Mouse (Mus musculus): ENCODE results near the gene Aldh3a1. TPM values are rescaled to one million over a fixed set of nuclear protein-coding genes. Genes with fewer than 3 reads are reported as not detected.

The Aldh3a1 gene
- total and polyA plus RNA-seq, 3 experiments = 1.0 to 3.3 (median 1.6) TPM

GRCm38 (mm10) chr11:61199620-61200362 lies 7.5 kb upstream of the Aldh3a1 start:
- Histone ChIP-seq H3K4me1 (ENCODE audit: control insufficient read depth, insufficient read depth, low read length) (no peaks in the 10 kb centered on the region), H3K4me3 (no peak overlapping the region), H3K9ac (ENCODE audit: low read depth, low read length) (no peak overlapping the region), H3K36me3 (ENCODE audit: control insufficient read depth, insufficient read depth, low read length) (no peaks in the 10 kb centered on the region), H3K79me2 (replicated peaks; ENCODE audit: control insufficient read depth, insufficient read depth, low read length) (no peaks in the 10 kb centered on the region), H3K27me3 (ENCODE audit: control insufficient read depth, insufficient read depth, low read length) (no peaks in the 10 kb centered on the region), H3K27ac (no peak overlapping the region)
- WGBS = 66% methylated on average over 4 of the region's 4 CpGs
- no peak for TF ChIP-seq CTCF (IDR thresholded peaks at IDR 0.05)
- no peak for TF ChIP-seq POLR2A (IDR thresholded peaks at IDR 0.05; ENCODE audit: insufficient read depth, low read depth, low read length)
- no peak for TF ChIP-seq EP300 (IDR thresholded peaks at IDR 0.05; ENCODE audit: insufficient read depth, low read depth, low read length)
- intact Hi-C loops (cut with DNase I) = loop anchor here (10.0 kb wide), 2 partner anchors 425 to 515 kb away; no protein-coding TSS in a partner anchor
- no peak for DNase-seq

GRCm38 (mm10) chr11:61202186-61202585 lies 5.2 kb upstream of the Aldh3a1 start:
- no peaks in the 10 kb centered on the region for H3K79me2 ChIP-seq (replicated peaks; ENCODE audit: control insufficient read depth, insufficient read depth, low read length)
- no peak overlapping the region for H3K4me3 ChIP-seq
- intact Hi-C loops (cut with DNase I) = no loop called here
- H3K9ac ChIP-seq (ENCODE audit: low read depth, low read length) = no peak overlapping the region
- 71% methylated on average over 6 of the region's 6 CpGs for WGBS
- H3K36me3 ChIP-seq (ENCODE audit: control insufficient read depth, insufficient read depth, low read length) = no peaks in the 10 kb centered on the region
- no peaks in the 10 kb centered on the region for H3K27me3 ChIP-seq (ENCODE audit: control insufficient read depth, insufficient read depth, low read length)
- H3K4me1 ChIP-seq (ENCODE audit: control insufficient read depth, insufficient read depth, low read length) = peaks cover 1% of the 10 kb centered on the region; the same call in 1 of the 2 replicates
- H3K27ac ChIP-seq = no peak overlapping the region
- DNase-seq = no peak
- TF ChIP-seq POLR2A (IDR thresholded peaks at IDR 0.05; ENCODE audit: insufficient read depth, low read depth, low read length) (no peak), CTCF (IDR thresholded peaks at IDR 0.05) (no peak), EP300 (IDR thresholded peaks at IDR 0.05; ENCODE audit: insufficient read depth, low read depth, low read length) (no peak)

DNA sequence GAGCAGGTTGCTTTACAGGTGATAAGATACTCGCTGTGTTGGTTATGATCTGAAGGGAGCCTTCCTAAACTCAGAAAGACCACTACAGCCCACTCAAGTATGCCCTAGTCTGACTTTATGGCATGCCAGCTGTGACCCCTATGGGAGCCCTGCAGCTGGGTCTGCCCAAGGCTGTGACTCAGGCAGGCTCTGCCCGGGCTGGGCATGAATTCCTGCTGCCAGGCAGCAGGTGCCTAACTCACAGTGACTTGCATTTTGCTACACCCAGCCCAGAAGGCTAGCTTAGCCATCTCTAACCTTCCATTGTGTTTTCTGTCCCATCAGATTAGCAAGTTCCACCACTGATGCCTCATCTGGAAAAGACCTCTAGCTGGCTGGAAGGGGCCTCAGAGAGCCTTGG lies 4.5 kb upstream of the Aldh3a1 start:
- H3K27ac ChIP-seq = no peak overlapping the region
- no peak for TF ChIP-seq EP300 (IDR thresholded peaks at IDR 0.05; ENCODE audit: insufficient read depth, low read depth, low read length)
- TF ChIP-seq CTCF (IDR thresholded peaks at IDR 0.05) = no peak
- no peak for TF ChIP-seq POLR2A (IDR thresholded peaks at IDR 0.05; ENCODE audit: insufficient read depth, low read depth, low read length)
- DNase-seq = no peak
- no peak overlapping the region for H3K9ac ChIP-seq (ENCODE audit: low read depth, low read length)
- no peaks in the 10 kb centered on the region for H3K36me3 ChIP-seq (ENCODE audit: control insufficient read depth, insufficient read depth, low read length)
- WGBS = 76% methylated on average over 2 of the region's 2 CpGs
- intact Hi-C loops (cut with DNase I) = no loop called here
- no peaks in the 10 kb centered on the region for H3K79me2 ChIP-seq (replicated peaks; ENCODE audit: control insufficient read depth, insufficient read depth, low read length)
- H3K4me1 ChIP-seq (ENCODE audit: control insufficient read depth, insufficient read depth, low read length) = peaks cover 4% of the 10 kb centered on the region
- H3K4me3 ChIP-seq = no peak overlapping the region
- no peaks in the 10 kb centered on the region for H3K27me3 ChIP-seq (ENCODE audit: control insufficient read depth, insufficient read depth, low read length)

- TF ChIP-seq EP300 (IDR thresholded peaks at IDR 0.05; ENCODE audit: insufficient read depth, low read depth, low read length) = no peak
- TF ChIP-seq POLR2A (IDR thresholded peaks at IDR 0.05; ENCODE audit: insufficient read depth, low read depth, low read length) = no peak
- no peak for TF ChIP-seq CTCF (IDR thresholded peaks at IDR 0.05)
- WGBS = 78% methylated on average over 10 of the region's 10 CpGs
- Histone ChIP-seq H3K27ac (no peak overlapping the region), H3K4me3 (no peak overlapping the region), H3K36me3 (ENCODE audit: control insufficient read depth, insufficient read depth, low read length) (no peaks in the 10 kb centered on the region), H3K27me3 (ENCODE audit: control insufficient read depth, insufficient read depth, low read length) (no peaks in the 10 kb centered on the region), H3K79me2 (replicated peaks; ENCODE audit: control insufficient read depth, insufficient read depth, low read length) (no peaks in the 10 kb centered on the region), H3K9ac (ENCODE audit: low read depth, low read length) (no peak overlapping the region), H3K4me1 (ENCODE audit: control insufficient read depth, insufficient read depth, low read length) (peaks cover 9% of the 10 kb centered on the region)
- intact Hi-C loops (cut with DNase I) = no loop called here
- peak in 1 of 2 experiments; percentile 26 for DNase-seq
Observed at GRCm38 (mm10) chr11:61205167-61205950, 2.0 kb upstream of the Aldh3a1 start.

DNA sequence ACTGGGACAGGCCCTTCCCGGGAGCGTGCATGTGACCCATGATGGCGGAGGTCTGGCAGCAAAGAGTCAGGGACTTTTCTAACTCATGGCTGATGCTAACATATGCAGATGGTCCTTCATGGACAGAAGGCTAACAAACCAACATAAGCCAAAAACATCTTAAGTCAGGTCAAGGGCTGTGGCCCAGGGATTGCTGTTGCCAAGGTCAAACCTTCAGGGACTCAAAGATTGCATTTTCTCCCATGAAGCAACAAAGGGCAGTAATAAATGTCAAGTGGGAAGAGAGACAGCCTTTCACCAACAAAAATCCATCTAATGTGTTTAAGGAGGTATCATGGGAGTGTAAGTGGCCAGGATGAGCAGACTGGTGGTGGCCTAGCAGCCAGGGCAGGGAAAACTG lies 1.2 kb upstream of the Aldh3a1 start:
- no peak for DNase-seq
- no peak overlapping the region for H3K27ac ChIP-seq
- H3K4me1 ChIP-seq (ENCODE audit: control insufficient read depth, insufficient read depth, low read length) = peaks cover 9% of the 10 kb centered on the region
- intact Hi-C loops (cut with DNase I) = no loop called here
- WGBS = 95% methylated on average over 3 of the region's 3 CpGs
- H3K9ac ChIP-seq (ENCODE audit: low read depth, low read length) = no peak overlapping the region
- TF ChIP-seq CTCF (IDR thresholded peaks at IDR 0.05) (no peak), EP300 (IDR thresholded peaks at IDR 0.05; ENCODE audit: insufficient read depth, low read depth, low read length) (no peak), POLR2A (IDR thresholded peaks at IDR 0.05; ENCODE audit: insufficient read depth, low read depth, low read length) (no peak)
- no peaks in the 10 kb centered on the region for H3K79me2 ChIP-seq (replicated peaks; ENCODE audit: control insufficient read depth, insufficient read depth, low read length)
- no peaks in the 10 kb centered on the region for H3K36me3 ChIP-seq (ENCODE audit: control insufficient read depth, insufficient read depth, low read length)
- no peak overlapping the region for H3K4me3 ChIP-seq
- no peaks in the 10 kb centered on the region for H3K27me3 ChIP-seq (ENCODE audit: control insufficient read depth, insufficient read depth, low read length)

DNA sequence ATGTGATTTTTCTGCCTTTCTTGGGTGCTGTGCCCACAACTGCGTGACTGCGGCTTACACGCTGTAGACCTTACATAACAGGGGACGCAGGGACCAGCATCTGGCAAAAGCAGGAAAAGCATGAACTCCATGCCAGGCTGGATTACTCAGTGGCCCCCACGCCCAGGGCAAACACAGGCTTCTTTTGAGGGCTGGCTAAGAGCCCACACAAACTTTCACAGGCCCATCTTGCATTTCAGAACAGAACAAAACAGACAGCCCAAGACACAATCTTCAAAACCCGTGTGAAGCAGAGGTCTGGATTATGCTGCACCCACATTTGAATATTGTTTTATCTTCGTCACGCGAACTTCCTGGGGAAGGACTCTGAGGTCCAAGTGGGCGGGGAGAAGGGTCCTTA lies 979 bp downstream of the Aldh3a1 start:
- Histone ChIP-seq H3K9ac (ENCODE audit: low read depth, low read length) (no peak overlapping the region), H3K79me2 (replicated peaks; ENCODE audit: control insufficient read depth, insufficient read depth, low read length) (no peaks in the 10 kb centered on the region), H3K4me1 (ENCODE audit: control insufficient read depth, insufficient read depth, low read length) (peaks cover 9% of the 10 kb centered on the region), H3K27ac (peak overlapping the region; percentile 23), H3K36me3 (ENCODE audit: control insufficient read depth, insufficient read depth, low read length) (no peaks in the 10 kb centered on the region), H3K27me3 (ENCODE audit: control insufficient read depth, insufficient read depth, low read length) (no peaks in the 10 kb centered on the region), H3K4me3 (no peak overlapping the region)
- intact Hi-C loops (cut with DNase I) = no loop called here
- 55% methylated on average over 10 of the region's 10 CpGs for WGBS
- DNase-seq = peak in 1 of 2 experiments; percentile 33
- no peak for TF ChIP-seq POLR2A (IDR thresholded peaks at IDR 0.05; ENCODE audit: insufficient read depth, low read depth, low read length)
- no peak for TF ChIP-seq EP300 (IDR thresholded peaks at IDR 0.05; ENCODE audit: insufficient read depth, low read depth, low read length)
- TF ChIP-seq CTCF (IDR thresholded peaks at IDR 0.05) = no peak

Data from heart, adult 2 months (tissue).